Mouse (Mus musculus): Measurements from ENCODE around the gene Gstt1.

The Gstt1 gene

DNA sequence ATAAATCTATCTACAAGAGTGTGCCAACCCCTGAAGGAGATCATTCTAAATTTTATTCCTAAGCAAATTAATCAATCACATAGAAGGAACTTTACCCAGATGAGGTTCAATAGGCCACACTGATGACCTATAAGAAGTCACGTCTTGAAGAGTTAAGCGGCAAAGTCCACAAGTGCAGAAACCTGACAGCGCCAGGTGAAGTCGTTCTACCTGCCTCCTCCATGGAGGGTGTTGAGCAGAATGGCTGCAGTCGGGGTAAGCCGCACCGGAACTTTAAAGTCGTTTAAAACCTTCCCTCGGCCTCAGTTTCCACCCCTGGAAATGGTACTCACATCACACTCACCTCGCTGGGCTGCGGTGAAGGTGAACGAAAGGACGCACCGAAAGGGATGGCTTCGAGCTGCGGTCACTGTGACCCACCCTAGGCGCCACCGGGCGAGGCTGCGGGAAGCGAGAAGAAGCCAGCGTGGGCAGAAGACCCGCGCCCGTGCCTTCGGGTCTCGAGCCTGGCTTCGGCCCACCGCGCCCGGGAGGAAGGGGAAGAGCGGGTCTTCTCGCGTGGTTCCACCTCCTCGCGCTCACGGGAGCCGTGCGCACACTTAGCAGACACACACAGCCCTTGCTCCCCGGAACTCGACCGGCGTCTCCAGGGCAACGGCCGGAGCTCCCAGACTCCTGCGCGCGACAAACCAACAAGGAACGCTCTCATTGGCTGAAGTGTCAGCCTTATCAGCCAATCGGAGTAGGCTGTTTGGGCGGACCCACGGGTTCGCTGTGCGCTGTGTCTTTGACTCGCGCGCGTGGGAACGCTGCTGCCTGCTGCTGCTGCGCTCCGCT, 34.5 kb downstream of the Gstt1 start, which contains the start of gene Cabin1:
Gene Cabin1, minus strand, starts transcription at position 660 of the 837 bp plus-strand sequence.
- peak; percentile 97 for DNase-seq (ENCODE audit: low read depth, low spot score)

- DNase-seq (ENCODE audit: low read depth, low spot score) = peak; percentile 25
These were observed 36.0 kb downstream of the Gstt1 start for GRCm38 (mm10) chr10:75762413-75762812.

DNA sequence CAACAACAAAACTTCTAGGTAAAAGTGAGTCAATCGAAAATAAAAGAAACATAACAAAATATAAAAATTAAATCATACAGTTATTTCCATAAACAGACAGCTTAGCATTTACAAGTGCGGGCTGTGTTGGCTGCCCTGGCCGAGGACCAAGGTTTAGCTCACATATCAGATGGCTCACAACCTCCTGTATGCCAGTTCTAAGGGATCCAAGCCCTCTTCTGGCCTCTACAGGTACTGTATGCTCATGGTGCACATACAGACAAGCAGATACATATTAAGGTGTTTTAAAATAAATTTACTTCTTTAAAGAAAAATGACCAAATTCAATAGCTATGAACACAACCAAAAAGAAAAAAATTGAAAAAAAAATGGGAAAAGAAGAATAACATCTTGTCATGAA, 38.1 kb downstream of the Gstt1 start:
- no peak for DNase-seq (ENCODE audit: low read depth, low spot score)

DNA sequence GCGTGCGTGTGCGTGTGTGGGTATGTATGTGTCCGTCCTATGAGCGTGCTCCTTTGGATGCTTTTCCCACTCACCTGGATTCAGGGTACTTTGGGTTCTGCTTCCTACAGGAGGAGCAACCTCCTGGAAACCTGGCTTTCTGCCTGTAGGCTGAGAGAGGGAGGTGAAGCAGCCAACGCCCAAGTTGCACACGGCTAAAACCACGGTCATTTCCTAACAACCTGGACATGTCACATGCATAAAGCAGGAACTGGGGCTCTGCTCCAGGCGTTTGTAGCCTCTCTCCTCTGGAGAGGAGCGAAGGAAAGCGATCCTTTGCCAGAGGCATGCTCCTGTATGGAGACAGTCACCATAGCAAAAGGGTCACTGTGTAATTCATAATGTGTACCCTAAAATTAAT, 41.7 kb downstream of the Gstt1 start:
- no peak for DNase-seq (ENCODE audit: low read depth, low spot score)

- peak; percentile 69 for DNase-seq (ENCODE audit: low read depth, low spot score)
These were observed 54.4 kb downstream of the Gstt1 start for GRCm38 (mm10) chr10:75744017-75744416.

GRCm38 (mm10) chr10:75743369-75743768, 55.0 kb downstream of the Gstt1 start:
- DNase-seq (ENCODE audit: low read depth, low spot score) = no peak

DNA sequence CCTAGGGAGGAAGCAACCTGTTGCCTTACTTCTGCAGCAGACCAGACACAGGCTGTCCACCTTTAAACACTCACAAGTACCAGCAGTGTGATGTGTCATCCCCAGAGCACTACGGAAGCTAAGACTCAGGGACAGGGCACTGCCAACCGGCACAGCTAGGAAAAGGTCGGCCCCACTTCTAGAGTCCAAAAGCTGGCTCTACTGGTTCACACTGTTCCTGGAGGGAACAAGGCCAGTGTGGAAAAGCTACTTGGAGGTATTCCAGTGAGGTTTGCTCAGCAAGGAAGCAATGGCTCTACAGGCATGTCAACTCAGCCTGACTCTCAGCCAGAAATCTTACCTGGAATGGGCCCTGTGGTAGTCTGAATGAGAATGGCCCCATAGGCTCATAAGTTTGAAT, 57.5 kb downstream of the Gstt1 start:
- DNase-seq (ENCODE audit: low read depth, low spot score) = no peak
